Mouse (Mus musculus): Measurements from ENCODE around the gene Dnajc25. TPM values are rescaled to one million over a fixed set of nuclear protein-coding genes. Genes with fewer than 3 reads are reported as not detected.

The Dnajc25 gene
- total RNA-seq, 2 experiments from 2014 or later = 5.5 to 6.1 TPM

DNA sequence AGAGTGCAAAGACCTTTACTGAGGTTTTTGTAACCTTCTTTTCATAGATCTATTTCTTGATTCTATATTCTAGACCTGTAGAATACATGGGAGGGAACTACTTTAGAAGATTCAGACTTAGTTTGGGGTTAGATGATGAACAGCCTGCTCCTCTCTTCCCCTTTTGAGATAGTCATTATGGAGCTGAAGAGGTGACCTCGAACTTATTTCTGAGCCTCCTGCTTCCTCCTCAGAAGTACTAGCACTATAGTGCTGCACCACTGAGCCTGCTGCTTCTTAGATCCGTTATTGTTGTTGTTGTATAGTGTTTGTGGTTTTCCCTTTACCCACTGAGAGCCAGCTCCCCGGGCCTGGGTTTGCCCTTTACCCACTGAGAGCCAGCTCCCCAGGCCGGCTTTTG lies 14.8 kb downstream of the Dnajc25 start:
- no peak overlapping the region for H3K27ac ChIP-seq
- no peak for DNase-seq (ENCODE audit: low spot score in 2 of 2)
- H3K4me3 ChIP-seq = no peak overlapping the region
- no peak for TF ChIP-seq CTCF (conservative IDR thresholded peaks at IDR 0.05)

DNA sequence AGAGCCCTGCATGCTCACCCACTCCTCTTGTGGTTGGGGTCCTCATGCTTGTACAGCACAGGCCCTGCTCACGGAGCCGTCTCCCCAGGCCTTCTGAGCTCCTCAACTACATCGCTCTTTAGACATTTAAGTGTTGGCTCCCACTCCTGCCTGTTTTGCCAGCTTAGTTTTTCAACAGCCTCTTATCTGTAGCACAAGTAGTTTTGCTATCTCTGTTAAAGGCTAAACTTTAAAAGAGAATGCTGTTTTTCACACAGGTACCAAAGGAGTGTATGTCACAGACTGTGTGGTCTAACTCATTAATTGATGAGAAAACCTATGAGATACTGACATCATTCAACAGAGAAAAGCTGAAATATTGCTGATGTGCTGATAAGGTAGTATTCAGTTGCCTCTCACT lies 16.6 kb downstream of the Dnajc25 start:
- TF ChIP-seq CTCF (conservative IDR thresholded peaks at IDR 0.05) = no peak
- H3K27ac ChIP-seq = no peak overlapping the region
- DNase-seq (ENCODE audit: low spot score in 2 of 2) = no peak
- H3K4me3 ChIP-seq = no peak overlapping the region

DNA sequence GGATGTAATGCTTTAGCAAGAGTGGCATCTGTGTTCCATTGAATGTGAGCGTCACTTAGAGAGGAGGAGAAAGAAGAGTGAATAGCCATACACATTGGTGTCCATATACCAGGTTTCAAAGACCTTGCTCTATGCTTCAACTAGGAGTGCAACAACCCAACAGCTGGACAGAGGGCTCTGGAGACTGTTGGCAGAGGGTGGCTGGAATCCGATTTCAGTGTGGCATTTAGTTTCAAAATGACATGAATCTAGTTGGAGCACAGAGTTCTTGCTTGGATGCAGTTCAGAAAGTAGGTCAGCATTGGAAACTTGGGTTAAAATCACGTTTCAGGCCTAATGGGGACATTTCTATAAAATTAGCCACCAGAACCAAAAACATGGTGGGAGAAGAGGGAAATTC lies 20.3 kb downstream of the Dnajc25 start:
- Histone ChIP-seq H3K4me3 (no peak overlapping the region), H3K27ac (no peak overlapping the region)
- no peak for DNase-seq (ENCODE audit: low spot score in 2 of 2)
- TF ChIP-seq CTCF (conservative IDR thresholded peaks at IDR 0.05) = no peak

DNA sequence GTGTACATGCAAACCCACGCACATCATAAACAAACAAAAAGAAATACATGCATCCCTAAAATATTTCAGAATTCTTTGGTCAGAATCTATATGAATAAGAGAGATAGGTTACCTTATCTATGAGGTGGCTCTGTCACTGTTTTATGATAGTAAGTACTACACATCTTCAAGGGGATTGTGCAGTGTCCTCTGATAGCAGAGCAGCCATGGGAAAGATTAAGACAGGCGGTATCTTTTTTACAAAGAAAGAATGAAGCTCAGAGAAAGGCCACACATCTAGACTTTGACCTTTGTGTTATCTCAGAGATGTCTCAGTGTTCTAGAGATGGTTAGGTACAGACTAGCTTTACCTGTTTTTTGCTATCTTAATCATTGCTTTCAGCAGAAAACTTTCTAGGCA lies 22.1 kb downstream of the Dnajc25 start:
- DNase-seq (ENCODE audit: low spot score in 2 of 2) = no peak
- Histone ChIP-seq H3K27ac (no peak overlapping the region), H3K4me3 (no peak overlapping the region)
- no peak for TF ChIP-seq CTCF (conservative IDR thresholded peaks at IDR 0.05)

DNA sequence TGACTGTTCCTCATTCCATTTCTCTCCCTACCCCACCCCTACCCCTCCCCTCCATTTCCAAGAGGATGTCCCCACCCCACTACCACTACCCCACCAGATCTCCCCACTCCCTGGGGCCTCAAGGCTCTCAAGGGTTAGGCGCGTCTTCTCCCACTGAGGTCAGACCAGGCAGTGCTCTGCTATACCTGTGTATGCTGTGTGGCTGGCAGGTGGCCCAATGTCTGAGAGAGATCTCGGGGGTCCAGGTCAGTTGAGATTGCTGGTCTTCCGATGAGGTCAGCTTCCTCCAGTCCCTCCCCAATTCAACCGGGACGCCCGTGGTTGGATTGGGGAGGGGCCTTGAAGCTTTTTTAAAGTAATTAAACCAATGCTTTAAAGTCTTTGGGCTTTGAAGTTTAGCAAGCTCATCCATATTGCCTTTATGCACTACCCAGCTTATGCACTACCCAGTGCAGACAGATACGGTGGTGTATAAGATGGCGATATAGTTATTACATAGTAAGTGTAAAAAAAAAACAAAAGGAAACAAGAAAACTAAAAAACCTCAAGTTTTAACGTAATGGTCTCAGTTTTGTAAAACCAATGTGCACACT lies 39.6 kb downstream of the Dnajc25 start:
- no peak for DNase-seq (ENCODE audit: low spot score in 2 of 2)
- TF ChIP-seq CTCF (conservative IDR thresholded peaks at IDR 0.05) = no peak
- peak overlapping the region; percentile 58 for H3K4me3 ChIP-seq
- H3K27ac ChIP-seq = peak overlapping the region; percentile 97

DNA sequence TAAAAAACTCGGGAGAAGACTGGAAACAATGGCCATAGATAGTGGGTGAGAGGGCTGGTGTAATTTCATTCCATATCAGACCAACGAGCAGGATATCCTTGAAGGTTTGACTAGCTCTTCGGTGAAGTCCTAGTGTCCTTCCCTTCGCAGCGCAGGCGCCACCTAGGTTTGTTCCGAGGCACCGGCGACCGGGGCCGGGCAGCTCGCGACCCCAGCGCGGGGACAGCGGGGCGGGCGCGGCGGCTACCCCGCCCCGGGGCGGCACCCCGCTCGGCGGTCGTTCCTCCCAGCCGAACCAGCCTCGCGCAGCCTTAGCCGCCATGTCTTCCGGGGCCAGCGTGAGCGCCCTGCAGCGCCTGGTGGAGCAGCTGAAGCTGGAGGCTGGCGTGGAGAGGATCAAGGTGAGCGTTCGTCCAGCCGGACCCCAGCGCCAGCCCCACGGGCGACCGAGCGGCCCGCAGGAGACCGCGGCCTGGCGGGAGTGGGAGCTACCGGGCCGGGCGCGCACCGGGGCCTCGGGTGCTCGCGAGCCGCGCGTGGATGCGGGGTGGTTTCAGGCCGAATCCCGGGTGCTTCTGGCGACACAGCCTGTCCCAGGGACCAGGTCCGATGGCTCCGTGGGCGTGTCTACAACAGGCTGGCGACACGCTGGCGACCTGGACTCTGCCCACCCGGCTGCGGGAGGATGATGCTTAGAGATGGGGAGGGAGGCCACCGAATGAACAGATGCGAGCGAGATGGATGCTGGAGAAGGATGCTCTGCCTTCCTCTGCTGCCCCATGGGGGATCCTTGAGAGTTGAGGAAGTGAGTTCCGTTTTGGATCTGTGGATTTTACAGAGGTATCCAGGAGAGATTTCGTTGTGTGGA lies 40.3 kb downstream of the Dnajc25 start, which contains the start of gene Gng10:
Gng10 (plus strand) TSS at position 171 of the 868 bp plus-strand sequence.
- Histone ChIP-seq H3K27ac (peak within 1 kb of the TSS; percentile 97), H3K4me3 (peak within 1 kb of the TSS; percentile 58)
- peak; percentile 59 to 62 for DNase-seq (ENCODE audit: low spot score in 2 of 2)
- peak; percentile 44 for TF ChIP-seq CTCF (conservative IDR thresholded peaks at IDR 0.05)

DNA sequence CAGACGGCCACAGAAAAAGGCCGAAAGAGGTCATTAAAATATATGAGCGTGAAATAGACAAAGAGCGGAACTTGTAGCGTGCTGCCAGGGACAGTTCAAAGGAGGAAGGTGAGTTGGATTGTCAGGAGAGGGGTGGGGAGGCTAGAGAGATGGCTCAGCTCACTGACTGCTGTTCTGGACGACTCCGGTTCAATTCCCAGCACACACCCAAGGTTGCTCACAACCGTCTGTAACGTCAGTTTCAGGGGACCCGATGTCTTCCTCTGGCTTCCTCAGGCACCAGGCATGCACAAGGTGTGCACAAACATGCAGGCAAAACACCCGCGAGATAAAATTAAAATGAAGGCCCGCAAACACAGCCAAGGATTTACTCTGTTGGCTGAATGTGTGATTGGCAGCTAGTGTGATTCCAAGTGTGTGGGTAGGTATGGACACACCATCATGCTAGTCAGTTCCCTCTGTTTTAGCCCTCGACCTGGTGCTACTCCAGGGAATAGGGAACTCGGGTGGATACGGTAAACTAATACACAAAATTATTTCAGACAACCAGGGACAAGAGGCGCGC lies 41.0 kb downstream of the Dnajc25 start:
- peak in 1 of 2 experiments; percentile 15 for DNase-seq (ENCODE audit: low spot score in 2 of 2)
- TF ChIP-seq CTCF (conservative IDR thresholded peaks at IDR 0.05) = no peak
- peak overlapping the region; percentile 97 for H3K27ac ChIP-seq
- peak overlapping the region; percentile 58 for H3K4me3 ChIP-seq

DNA sequence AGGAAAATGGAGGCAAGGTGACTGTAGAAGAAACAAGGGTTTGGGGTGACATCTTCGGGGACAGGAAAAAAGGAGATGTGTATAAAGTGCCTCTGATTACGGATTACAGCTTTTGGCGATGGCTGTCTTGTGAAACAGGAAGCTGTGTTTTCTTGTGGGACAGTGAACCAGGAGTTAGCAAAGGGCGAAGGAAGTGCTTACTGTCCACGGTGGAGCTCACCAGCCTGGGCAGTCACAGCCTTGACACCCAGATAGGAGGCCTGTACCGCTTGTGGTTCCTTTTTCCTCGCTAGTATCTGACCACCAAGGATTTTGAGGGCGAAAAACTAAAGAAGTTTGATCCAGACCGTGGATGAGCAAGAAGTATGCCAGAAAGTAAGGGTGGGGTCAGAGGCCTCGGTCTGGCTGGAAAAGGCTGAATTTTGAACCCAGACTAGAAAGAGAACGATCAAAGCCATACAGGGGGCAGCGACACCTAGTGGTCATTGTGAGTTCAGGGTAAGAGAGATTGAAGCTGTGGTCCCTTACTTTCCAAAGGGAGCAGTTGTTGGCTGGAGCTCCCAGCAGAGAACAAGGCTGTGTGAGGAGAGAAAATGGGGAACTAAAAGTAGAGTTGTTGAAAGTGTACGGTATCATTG lies 41.7 kb downstream of the Dnajc25 start:
- peak; percentile 67 to 81 for DNase-seq (ENCODE audit: low spot score in 2 of 2)
- peak; percentile 88 for TF ChIP-seq CTCF (conservative IDR thresholded peaks at IDR 0.05)
- Histone ChIP-seq H3K27ac (peak overlapping the region; percentile 97; the same call in 1 of the 2 replicates), H3K4me3 (peak overlapping the region; percentile 58)

DNA sequence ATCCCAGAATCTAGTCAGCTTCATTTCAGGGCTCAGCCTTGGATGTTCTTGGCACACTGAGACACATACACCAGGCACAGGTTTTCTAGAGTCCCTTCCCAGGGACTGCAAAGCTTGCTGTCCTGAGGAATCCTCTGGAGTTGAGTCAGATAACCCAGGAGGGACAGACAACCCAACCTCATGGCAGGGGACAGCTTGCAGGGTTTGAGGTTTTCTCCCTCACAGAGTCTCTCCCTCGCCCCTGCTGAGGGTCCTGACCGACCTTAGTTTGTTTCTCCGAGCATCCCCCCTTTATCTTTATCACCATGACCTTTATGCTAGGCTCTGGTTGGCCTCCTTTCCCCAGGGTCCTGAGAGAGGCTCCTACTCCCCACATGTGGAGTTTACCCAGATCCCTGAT lies 42.7 kb downstream of the Dnajc25 start:
- Histone ChIP-seq H3K4me3 (no peak overlapping the region), H3K27ac (no peak overlapping the region)
- no peak for DNase-seq (ENCODE audit: low spot score in 2 of 2)
- no peak for TF ChIP-seq CTCF (conservative IDR thresholded peaks at IDR 0.05)

DNA sequence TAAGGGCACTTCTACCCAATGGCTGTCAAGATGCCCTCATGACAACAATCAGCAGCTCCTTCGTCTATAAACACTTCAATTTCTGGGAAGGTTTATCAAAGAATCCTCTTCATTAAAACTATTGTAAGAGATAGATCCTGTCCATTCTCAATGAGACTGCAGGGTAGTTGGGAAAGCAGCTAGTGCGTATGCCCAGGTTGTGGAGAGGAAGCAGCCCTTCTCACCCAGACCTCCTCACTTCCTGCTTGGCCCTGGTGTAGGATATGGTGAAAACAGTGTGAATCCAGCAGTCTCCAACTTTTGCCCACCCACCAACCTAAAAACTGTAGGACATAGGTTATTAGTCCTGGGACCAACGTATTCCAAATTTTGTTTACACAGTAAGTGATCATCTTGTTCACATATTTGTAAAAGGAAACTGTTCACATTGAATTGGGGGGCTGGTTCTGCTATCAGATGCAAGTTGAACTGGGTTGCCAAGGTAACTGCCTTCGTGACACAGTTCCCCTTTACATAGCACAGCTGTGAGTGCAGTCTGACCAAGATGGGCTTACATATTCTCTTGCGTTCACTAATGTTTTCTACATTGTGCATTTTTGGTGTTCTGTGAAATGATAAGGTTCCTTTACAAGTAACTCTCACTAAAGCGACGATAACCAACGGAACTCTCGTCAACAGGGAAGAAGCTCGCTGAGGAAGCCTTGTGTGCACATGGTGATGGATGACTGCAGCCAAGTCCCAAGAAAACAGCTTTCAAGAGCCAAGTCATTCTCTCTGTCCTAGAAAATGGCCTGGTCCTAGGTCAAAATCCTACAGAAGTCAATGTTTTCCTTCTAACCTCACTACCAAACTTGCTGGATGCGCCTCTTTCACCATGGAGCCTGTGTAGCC lies 45.8 kb downstream of the Dnajc25 start:
- no peak for TF ChIP-seq CTCF (conservative IDR thresholded peaks at IDR 0.05)
- no peak overlapping the region for H3K4me3 ChIP-seq
- DNase-seq (ENCODE audit: low spot score in 2 of 2) = no peak
- peak overlapping the region; percentile 10; the same call in 1 of the 2 replicates for H3K27ac ChIP-seq

DNA sequence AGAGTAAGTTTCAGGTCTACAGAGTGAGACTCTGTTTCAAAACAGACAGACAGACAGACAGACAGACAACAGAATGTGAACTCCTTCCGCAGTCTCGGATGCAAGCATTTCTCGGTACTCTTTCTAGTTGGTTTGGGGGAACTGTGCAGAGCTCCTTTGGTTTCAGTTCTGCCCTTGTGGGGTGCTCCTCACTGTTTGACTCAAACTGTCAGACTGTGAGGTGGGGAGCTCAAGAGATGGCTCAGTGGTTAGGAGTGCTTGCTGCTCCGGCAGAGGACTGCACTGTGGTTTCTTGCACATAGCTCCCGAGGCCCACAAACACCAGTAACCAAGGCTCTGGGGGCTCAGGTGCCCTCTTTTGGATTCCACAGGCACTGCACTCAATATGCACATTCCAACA lies 48.2 kb downstream of the Dnajc25 start:
- 0 out of 2 replicates have a peak, but pooled peaks have one; percentile 10 for TF ChIP-seq CTCF (conservative IDR thresholded peaks at IDR 0.05)
- DNase-seq (ENCODE audit: low spot score in 2 of 2) = no peak
- Histone ChIP-seq H3K27ac (no peak overlapping the region), H3K4me3 (no peak overlapping the region)

DNA sequence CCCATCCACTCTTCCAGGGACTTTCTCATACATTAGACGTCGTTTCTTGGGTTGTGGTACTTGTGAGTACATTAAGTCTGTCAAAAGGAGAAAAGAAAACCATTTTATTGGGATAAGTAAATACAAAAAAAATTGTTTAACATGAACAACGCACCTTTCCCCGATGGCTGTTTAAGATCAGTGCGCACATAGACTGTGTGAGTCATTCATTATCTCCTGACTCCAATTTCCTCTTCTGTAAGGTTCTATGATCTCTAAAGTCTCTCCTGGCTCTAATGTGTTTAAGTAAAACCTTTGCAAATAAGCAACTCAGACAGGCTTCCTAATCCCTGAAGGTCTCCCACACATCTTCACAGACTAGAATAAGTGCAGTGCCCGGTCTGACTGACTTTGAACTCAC lies 49.0 kb downstream of the Dnajc25 start:
- no peak for TF ChIP-seq CTCF (conservative IDR thresholded peaks at IDR 0.05)
- Histone ChIP-seq H3K27ac (no peak overlapping the region), H3K4me3 (no peak overlapping the region)
- DNase-seq (ENCODE audit: low spot score in 2 of 2) = no peak

Measured in layer of hippocampus, adult 2 months (tissue).